Mouse (Mus musculus) G1E-ER4 (cell line): ENCODE data around the gene Cd300ld4. TPM values are rescaled to one million over a fixed set of nuclear protein-coding genes. Genes with fewer than 3 reads are reported as not detected.

Source experiments
- GATA1 ChIP-seq: IDR thresholded peaks from one replicate; pipeline ENCODE4 v1.8.0; 2012; ENCODE audit warnings: low read length, inconsistent platforms
- polyA plus RNA-seq: library from polyadenylated mRNA; stranded (reverse); fragments of >175 nt; gene quantifications from 2 replicates; pipeline ENCODE4 v1.2.3, GENCODE M21; 2012

Gene Cd300ld4
- polyA plus RNA-seq, 1 experiment = not detected

DNA sequence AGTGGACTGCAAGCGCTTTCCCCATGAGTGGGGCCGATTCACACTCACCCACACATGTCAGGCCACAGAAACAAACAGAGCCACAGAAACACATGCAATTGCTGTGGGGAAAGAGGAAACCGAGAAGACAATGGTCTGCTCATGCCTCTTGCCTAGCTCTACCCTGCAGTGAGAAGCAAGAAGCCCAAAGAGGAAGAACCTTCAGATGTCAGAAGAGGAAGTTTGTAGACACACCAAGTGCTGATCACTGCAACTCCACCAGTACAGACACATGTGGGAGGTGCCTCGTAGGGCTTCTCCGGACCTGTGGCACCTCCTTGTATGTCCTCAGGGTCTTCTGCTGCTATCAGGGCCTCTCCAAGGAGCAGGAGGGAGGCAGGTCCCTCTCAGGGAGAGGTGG lies 22.7 kb downstream of the Cd300ld4 start:
- no peak for TF ChIP-seq GATA1

DNA sequence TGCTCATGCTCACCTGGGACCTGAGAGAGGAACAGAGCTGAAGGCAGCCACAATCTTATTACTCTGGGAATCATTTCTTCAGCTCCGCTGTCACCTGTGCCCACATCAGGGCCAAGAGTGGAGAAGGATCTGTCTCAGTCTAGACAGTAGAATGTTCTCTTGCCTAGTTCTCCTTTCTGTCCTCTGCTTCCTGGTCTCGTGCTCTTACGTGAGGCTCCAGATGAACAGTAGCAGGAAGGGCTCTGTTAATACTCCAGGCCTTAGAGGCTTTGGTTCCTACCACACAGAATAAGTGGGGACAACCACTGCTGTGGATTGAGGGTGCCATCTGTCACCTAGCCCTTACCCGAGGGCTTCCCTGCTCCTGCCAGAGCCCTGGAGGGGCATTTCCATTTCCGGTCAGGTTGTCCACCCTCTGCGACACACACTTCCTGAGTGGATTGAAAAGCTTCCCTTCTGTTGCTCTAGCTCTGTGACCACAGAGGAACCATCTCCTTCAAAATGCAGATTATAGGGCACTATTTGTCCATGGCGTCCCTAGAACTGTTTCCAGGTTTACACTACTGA lies 25.3 kb downstream of the Cd300ld4 start, which contains the start of gene Cd300c2:
Gene Cd300c2, minus strand, starts transcription at position 407 of the 567 bp plus-strand sequence.
- TF ChIP-seq GATA1 = no peak

DNA sequence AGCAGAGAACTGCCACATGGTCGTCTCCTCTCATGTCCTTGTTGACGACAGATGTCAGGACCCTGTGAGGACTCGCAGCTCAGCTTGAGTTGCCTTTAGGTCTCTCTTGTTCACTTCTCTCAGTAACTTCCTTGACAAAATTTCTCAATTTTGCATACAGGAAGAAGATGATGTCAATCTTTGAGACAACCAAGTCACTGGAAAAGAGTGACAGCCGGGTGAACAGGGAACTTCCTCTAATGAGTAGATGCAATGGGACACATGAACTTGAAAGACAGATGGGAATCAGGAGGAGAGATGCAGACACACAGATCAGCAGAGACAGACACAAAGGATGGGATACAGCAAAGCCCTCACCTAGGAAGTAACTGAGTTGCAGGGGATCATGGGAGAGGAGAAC lies 37.0 kb downstream of the Cd300ld4 start, which contains the start of gene Cd300ld:
Gene Cd300ld, minus strand, starts transcription at position 130 of the 400 bp plus-strand sequence.
- no peak for TF ChIP-seq GATA1

DNA sequence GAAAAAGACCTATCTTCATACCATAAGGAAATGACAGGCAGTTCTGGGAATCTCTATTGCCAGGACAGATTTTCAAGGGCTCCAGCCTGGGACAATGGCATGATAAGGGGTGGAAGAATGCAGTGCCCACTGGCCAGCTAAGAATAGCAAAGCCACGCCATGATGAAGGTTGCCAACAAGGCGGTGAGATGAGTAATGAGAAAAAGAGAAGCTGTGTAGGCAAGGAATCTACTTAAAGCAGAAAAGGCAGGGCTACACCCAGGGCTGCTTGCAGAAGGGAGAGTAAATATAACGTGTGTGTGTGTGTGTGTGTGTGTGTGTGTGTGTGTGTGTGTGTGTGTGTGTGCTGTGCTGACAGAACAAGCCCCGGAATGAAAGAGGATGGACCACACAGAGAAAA lies 44.9 kb downstream of the Cd300ld4 start:
- TF ChIP-seq GATA1 = no peak

DNA sequence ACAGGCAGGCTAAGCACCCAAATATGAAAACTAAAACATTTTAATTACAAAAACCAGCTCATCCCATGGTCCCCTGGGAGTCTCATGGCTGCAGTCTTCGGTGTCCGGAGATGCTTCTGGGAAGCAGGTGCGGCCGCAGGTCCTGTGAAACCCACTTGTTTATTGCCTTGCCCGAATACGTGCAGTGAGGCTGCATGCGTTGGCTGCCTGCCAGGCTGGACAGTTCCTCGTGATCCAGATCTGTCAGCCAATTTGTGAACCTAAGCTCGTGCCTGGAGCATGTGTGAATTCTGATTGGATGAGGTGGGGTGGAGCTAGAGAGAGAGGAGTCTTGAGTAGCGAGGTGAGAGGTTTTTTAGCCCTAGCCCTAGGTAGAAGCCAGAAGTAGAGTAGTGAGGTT lies 54.1 kb downstream of the Cd300ld4 start:
- no peak for TF ChIP-seq GATA1

Other genes starting within 250 kb of the Cd300ld4 start
- not detected in 2 replicates for gene Btbd17, start 231.1 kb downstream of the Cd300ld4 start, polyA plus RNA-seq
- gene Gpr142, start 228.1 kb downstream of the Cd300ld4 start, polyA plus RNA-seq = not detected in 2 replicates
- gene Gprc5c, start 175.9 kb downstream of the Cd300ld4 start, polyA plus RNA-seq = not detected in 2 replicates
- not detected in 2 replicates for gene Cd300a, start 137.0 kb downstream of the Cd300ld4 start, polyA plus RNA-seq
- gene Cd300lb, start 92.6 kb downstream of the Cd300ld4 start, polyA plus RNA-seq = not detected in 2 replicates
- gene Cd300c, start 57.9 kb downstream of the Cd300ld4 start, polyA plus RNA-seq = not detected in 2 replicates
- gene Cd300ld, start 37.1 kb downstream of the Cd300ld4 start, polyA plus RNA-seq = not detected in 2 replicates
- not detected in 2 replicates for gene Cd300c2, start 25.1 kb downstream of the Cd300ld4 start, polyA plus RNA-seq
- not detected in 2 replicates for gene Cd300ld2, start 10.8 kb downstream of the Cd300ld4 start, polyA plus RNA-seq
- gene Cd300ld5, start 10.8 kb upstream of the Cd300ld4 start, polyA plus RNA-seq = not detected in 2 replicates
- gene Cd300ld3, start 21.4 kb upstream of the Cd300ld4 start, polyA plus RNA-seq = not detected in 2 replicates
- not detected in 2 replicates for gene Cd300e, start 35.2 kb upstream of the Cd300ld4 start, polyA plus RNA-seq
- gene Rab37, start 64.4 kb upstream of the Cd300ld4 start, polyA plus RNA-seq = 1.3 and 1.4 TPM in 2 replicates
- not detected in 2 replicates for gene Cd300lf, start 107.0 kb upstream of the Cd300ld4 start, polyA plus RNA-seq
- 237 and 268 TPM in 2 replicates for gene Slc9a3r1, start 136.3 kb upstream of the Cd300ld4 start, polyA plus RNA-seq
- gene Tmem104, start 160.5 kb upstream of the Cd300ld4 start, polyA plus RNA-seq = 19.0 and 20.7 TPM in 2 replicates
- 33.7 and 35.0 TPM in 2 replicates for gene Nat9, start 160.8 kb upstream of the Cd300ld4 start, polyA plus RNA-seq
- not detected in 2 replicates for gene Grin2c, start 240.2 kb upstream of the Cd300ld4 start, polyA plus RNA-seq